Mouse (Mus musculus): ENCODE data around the gene Vmn1r32.
A peak's percentile ranks its signal among the peaks of the same experiment; 100 is the strongest.

Vmn1r32 gene

DNA sequence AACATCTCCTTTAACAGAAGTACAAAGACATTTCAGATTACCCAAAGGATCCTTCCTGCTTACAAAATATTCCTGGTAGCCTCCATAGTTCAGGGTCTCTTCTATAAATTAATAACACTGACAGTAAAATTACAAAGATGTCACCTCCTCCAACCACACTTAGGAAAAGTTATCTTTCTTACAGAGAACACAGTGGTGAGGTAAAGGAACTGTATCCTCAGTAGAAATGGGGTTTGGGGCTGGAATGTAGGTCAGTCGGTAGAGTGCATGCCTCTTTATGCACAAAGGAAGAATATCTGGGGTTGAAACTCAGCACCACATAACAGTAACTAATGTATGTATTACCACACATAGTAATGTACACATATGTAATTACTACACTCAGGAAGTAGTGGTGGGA, at the start of gene Vmn1r32:
Vmn1r32 (minus strand) TSS at position 101 of the 400 bp plus-strand sequence.
- DNase-seq = no peak

DNA sequence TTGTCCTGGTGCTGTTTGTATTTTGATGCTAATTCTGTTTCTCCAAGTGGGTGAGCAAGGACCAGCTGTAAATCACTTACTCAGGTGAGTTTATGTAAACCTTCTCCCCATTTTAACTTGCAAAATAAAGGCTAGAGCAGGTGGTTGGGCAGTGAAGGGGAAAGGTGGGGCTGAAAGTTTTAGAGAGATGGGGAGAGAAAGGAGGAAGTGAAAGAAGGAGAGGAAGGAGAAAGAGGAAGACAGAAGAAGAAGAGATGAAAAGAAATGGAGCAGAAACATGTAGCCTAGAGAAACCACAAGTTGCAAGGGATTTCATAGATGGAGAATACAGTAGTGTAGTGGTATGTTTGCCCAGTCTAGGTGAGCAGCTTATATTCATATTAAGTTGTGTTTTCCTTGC, 35.9 kb upstream of the Vmn1r32 start:
- no peak for DNase-seq

DNA sequence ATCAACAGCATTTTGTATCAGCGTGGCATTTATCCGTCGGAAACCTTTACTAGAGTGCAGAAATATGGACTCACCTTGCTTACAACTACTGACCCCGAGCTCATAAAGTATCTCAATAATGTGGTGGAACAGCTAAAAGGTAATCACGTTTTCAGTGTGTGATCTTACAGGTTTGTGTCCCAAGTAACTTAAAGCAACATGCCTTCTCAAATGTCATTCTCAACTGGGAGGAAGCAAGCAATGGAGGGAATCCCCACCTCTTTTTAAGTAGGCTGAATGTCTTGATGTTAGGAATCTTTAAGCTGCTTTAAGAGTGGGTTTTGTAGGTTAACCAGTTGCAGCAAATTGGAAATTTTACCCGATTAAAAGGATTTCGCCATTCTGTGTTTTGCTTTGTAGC, 23.9 kb downstream of the Vmn1r32 start:
- no peak for DNase-seq

DNA sequence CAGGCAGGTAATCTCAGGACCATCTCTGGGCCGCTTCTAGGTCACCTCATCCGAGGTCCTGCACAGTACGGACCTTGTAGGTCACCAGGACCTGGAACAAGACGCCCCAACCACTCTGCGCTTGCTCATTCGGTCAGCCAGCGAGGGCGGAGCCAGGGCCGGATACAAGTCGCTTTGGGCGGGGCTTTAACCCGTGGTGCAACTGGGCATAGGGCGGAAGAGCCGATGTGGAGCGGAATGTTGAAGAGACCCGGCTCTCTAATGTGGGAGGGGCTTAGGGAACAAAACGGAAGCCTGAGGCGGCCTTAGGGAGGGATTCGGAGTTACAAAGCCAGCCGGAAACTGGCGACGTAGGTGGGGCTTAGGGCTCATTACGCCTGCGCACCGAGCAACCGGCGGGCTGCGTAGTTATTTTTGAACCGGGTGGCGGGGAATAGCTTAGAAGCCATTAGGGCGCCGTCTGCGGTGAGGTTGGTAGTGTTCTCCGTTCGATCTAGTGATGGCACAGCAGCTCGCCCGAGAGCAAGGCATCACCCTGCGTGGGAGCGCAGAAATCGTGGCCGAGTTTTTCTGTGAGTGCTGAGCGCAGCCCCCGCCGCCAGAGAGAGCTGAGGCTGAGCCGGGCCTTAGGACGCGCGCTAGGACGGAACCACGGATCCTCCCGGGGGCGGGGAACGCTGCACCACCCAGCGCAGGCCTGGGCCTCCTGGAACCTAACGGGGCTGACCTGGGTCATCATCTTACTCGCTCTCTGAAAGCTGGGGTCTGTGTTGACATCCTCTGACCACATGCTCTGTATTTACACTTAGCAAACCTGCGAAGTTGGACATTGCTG, 24.7 kb downstream of the Vmn1r32 start, which contains the start of gene Mad2l1:
Mad2l1 (plus strand) TSS at position 363 of the 835 bp plus-strand sequence.
- DNase-seq = peak; percentile 99 to 100

DNA sequence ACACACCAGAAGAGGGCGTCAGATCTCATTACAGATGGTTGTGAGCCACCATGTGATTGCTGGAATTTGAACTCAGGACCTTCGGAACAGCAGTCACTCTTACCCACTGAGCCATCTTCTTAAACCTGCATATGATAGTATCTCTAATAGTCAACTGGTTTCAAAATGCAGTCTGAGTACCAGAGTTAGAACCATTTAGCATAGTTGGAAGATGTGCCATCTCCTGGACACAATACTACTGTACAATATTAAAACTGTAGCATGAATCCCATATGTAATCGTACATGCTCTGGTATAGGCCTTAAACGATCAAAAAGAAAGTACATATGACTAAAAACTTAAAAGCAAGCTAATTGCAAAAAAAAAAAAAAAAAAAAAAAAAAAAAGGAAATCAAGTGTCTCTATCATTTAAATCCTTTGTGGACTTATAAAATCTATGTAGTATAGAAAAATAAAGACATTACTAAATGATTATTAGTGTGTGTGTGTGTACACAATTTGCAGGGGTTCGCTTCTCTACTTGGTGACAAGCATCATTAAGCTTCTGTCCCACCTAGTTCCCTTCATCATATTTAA, 25.4 kb downstream of the Vmn1r32 start:
- no peak for DNase-seq

DNA sequence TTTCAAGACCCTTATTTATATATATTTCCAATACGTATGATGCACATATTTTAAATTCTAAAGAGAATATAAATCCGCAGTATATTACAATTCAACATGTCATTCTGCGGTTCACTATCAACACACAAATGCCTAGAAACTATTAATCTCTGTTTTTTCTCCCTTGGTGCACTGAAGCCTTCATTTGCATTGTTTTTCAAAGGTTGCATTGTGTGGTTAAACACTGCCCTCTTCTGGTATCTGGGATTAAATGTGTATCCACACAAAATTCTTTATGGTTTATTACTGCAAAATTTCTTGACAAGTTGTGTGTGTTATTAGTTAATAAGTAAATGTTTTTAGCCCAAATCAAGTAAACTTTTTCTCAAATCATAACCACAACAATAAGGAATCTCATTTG, 26.7 kb downstream of the Vmn1r32 start:
- peak in 1 of 2 experiments; percentile 7 for DNase-seq

DNA sequence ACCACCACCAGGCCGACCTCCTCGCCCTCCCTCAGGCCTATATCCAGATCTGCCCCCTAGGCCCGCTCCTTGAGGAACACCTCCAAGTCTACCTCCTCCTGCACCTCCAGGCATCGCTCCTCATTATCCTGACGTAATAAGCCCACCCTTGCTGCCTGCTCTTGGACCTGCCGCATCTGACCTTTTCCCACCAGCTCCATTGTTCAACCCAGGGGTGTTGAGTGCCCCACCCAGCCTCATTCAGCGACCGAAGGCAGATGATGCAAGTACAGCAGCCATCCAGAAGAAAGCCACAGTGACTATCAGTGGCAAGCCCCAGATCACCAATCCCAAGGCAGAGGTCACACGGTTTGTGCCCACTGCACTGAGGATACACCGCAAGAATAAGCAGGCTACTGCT, 31.5 kb downstream of the Vmn1r32 start:
- DNase-seq = no peak

DNA sequence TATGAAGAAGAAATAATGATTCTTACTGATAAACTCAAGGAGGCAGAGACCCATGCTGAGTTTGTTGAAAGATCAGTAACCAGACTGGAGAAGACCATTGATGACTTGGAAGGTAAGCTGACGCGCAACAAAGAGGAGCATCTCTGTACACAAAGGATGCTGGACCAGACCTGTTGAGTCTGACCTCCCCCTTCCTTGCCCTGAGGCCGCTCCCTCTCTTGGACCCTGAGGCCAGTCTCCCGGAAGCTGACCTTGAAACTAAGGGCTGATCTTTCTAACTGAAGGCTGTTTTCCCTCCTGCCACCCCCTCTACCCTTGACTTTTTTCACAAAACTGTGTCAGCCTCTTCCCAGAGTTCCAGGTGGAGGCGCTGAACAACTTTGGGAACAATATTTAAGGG, 43.5 kb downstream of the Vmn1r32 start:
- DNase-seq = no peak

All from kidney, postnatal 25 days (tissue).